Mouse (Mus musculus): ENCODE measurements around the gene Tuft1.
"Not testable (repeated sequence)": the region's sequence is repeated elsewhere in the genome, so short reads cannot be mapped to it uniquely, and the experiment has no call there.

DNA sequence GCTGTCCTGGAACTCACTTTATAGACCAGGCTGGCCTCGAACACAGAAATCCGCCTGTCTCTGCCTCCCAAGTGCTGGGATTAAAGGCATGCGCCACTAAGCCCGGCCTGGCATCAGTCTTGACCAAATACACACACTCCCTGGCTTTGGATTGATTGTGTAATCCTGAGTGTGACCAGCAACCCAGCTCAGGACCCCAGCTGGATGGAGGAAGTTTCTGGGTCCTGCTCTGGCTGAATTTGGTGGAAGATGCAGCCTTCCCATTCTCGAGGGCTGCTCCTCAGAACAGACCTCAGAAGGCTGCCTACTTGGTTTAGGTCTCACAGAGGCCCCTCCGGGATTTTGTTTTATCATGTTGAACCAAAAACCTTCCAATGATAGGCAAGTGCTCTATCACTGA is 36.9 kb upstream of the Tuft1 start:
- TF ChIP-seq MEF2A (IDR thresholded peaks at IDR 0.05; ENCODE audit: borderline replicate concordance, low read depth, low read length); E2F4 (IDR thresholded peaks at IDR 0.05; ENCODE audit: insufficient replicate concordance, low read depth, low read length); CTCF (conservative IDR thresholded peaks at IDR 0.05 in 1 of 2, IDR thresholded peaks at IDR 0.05 in 1 of 2; ENCODE audit: low read depth in 2 of 2, low read length in 2 of 2); MYC (IDR thresholded peaks at IDR 0.05; ENCODE audit: low read depth, low read length); HCFC1 (IDR thresholded peaks at IDR 0.05; ENCODE audit: low read depth, low read length); MAFK (IDR thresholded peaks at IDR 0.05; ENCODE audit: insufficient replicate concordance, low read length): not testable (repeated sequence)
